Mouse (Mus musculus) G1E (cell line): Measurements from ENCODE around the gene Herpud1.

Source experiments
- CTCF ChIP-seq: IDR thresholded peaks from 2 replicates; pipeline ENCODE4 v1.5.1; 2012; ENCODE audit warnings: low read depth, low read length, inconsistent platforms, mixed read lengths
- GATA1 ChIP-seq: IDR thresholded peaks from 2 replicates; pipeline ENCODE4 v1.6.1; 2012; ENCODE audit warnings: borderline replicate concordance, low read length, inconsistent platforms, mixed read lengths
- GATA2 ChIP-seq: IDR thresholded peaks from 2 replicates; pipeline ENCODE4 v1.6.1; 2012; ENCODE audit warnings: low read depth, low read length, inconsistent platforms, borderline replicate concordance
- POLR2AphosphoS5 ChIP-seq: IDR thresholded peaks from 2 replicates; pipeline ENCODE4 v1.6.1; 2012; ENCODE audit warnings: low read depth, low read length, inconsistent platforms; ENCODE audit not compliant: insufficient replicate concordance

DNA sequence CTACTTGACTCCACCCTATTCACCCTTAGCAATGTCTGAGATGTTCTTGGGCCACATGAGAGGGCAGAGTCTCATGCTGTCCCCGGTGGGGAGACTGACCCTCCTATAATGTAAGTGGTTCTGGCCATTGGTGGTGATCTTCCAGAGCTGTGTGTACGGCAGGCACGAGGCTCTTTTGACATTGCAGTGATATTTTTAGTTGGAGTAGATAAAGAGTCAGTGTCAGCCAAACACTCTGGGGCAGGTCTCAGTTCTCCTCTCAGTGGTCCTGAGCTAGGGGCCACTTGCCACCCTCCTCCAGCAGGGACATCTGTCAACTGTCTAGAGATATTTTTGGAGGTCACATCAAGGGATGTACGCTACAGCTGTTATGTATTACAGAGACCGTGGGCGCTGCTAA, 29.0 kb upstream of the Herpud1 start:
- TF ChIP-seq CTCF (no peak), GATA1 (no peak), POLR2AphosphoS5 (no peak), GATA2 (no peak)
